Mouse (Mus musculus) frontal cortex, postnatal 10 days (tissue): Measurements from ENCODE around the gene Lrp6.

Source experiments
- DNase-seq, 2 experiments: peaks; one replicate each; pipeline ENCODE4 v3.0.0; 2022; ENCODE audit warnings: low spot score in 2 of 2, mixed read lengths in 1 of 2

Gene Lrp6

GRCm38 (mm10) chr6:134566818-134567485 lies at the start of gene Lrp6:
Gene Lrp6, minus strand, starts transcription at chr6:134566965.
- peak; percentile 57 to 82 for DNase-seq

DNA sequence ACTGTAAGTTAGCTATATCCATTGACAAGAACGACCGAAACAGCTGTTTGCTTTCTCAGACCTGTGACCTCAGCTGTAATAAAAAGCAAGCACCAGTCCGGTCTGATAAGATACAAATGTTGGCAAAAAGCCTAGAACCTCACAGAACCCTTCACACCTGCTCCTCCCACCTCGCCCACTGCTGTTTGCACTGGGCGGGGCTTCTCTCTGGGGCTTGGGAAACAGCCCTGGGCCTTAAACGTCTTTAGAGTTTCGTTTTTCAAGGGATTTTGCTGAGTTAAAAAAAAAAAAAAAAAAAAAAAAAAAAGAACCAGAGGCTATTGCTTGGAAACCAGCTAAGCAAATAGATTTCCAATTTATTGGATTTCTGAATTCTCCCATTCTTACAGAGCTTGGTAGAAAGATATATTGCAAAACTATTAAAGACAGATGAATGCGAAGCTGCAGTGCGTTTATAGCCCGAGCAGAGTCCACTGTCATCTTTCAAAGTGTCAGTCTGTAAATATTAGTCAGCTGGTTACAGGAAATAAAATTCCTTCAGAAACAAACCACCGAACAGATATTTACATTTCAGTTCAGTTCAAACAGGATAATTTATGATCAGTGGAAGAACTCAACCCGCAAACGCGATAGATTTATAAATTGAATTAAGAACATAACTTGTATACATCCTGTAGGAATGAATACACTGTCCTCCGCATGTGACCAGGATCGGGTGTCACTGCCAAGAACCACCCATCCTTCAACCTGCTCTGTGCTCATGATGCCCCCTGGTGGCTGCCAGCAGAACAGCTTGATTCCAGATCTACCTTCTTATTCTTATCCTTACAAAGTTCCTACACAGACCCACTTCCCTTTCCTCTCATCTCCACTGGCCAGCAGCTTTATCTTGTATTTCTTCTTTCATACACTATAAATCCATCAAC lies 48.2 kb upstream of the Lrp6 start:
- peak; percentile 63 to 82 for DNase-seq

GRCm38 (mm10) chr6:134614322-134614721 lies 47.6 kb upstream of the Lrp6 start:
- no peak for DNase-seq

DNA sequence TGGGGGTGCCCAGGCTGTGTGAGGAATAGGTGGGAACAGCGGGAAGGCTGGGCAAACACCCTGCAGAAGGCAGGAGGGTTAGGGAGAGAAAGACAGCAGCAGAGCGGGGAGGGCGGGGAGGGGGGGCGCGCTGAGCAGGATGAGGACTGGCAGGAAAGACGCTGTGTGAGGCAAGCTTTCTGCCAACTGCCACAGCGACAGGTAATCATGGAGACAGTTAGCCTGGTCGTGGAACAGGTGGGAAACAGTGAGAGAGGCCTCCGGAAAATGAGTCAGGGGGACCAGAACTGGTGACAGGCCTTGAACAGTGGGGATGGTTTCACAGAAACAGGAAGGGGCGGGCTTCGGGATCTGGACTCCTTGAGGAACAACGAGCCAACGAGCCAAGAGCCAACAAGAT lies 45.1 kb upstream of the Lrp6 start:
- no peak for DNase-seq

DNA sequence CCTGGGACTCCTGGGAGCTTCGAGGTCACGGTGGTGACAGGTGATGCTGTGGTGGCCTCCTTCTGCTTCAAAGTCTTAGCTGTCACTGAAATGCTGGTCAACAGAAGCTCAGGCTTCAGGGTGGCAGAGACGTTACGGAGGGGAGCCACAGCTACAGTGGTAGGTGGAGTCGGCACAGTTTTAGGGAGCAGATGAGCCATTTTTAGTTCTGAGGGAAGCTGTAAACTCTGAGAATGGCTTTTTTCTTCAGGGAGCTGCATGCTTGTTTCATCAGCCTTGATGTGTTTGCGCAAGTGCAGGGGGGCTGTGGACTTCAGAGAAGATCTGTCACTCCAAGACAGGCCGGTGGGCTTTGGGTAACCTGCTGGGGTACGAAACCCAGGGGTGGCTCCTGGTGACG lies 43.6 kb upstream of the Lrp6 start:
- DNase-seq: no peak

- DNase-seq: no peak
Measured at GRCm38 (mm10) chr6:134606949-134607746, 40.4 kb upstream of the Lrp6 start.

DNA sequence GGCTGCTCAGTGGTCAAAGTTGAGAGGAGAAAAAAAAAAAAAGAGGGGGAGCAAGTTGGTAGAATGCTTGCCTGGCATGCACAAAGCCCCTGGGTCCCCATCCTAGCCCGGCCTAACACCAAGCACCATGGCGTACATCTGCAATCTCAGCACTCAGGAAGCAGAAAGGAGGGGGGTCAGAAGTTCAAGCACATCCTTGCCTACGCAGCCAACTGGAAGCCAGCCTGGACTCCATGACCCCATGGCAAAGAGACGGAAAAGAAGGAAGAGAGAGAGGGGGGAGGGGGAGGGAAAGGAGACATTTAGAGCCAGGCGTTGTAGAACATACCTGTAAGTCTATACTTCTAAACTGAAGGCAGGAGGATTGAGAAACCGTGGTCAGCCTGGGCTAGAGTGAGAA lies 39.8 kb upstream of the Lrp6 start:
- DNase-seq: no peak

GRCm38 (mm10) chr6:134605196-134605595 lies 38.4 kb upstream of the Lrp6 start:
- DNase-seq: no peak

DNA sequence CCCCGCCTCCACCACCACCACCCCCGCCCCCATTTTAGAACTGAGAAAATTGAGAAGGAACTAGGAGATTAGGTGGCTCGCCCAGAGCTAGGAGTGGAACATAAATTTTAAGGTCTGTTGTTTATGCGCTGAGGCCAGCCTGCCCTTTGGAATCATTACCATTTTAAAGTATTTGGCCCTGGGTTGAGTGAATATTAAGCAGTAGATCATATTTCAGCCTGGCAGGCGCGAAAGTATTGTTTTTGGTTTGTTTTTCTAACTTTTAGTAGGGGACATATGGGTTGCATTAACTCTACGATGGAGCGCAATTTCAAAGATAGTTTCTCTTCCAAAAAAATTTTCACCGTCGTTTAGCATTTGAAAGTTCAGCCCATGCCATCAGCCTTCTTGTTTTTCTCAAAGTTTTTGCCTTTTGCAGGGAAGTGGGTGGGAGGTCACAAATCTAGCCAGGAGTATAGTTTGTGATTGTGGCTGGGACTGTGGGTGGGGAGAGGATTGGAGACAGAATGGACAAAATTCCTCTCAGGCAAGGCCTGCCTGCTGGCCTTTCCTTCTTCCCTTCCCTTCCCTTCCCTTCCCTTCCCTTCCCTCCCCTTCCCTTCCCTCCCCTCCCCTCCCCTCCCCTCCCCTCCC lies 35.7 kb upstream of the Lrp6 start:
- DNase-seq: no peak

DNA sequence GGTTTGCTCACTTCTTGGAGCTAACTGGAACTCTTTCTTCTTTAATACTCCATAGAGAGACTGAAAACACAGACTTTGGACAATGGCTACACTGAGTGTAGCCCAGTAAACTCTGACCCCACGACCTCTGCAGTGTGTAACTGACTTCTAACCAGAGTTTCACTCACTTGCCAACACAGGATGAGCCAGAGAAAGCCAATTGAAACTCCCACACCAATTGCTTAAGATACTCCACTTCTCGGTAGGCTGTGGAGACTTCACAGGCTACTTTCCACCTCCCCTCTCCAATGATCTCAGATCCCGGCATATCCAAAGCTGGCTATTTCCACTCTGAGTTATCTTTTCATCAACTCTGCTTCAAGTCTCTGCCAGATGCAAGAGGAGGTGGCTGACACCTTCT lies 35.0 kb upstream of the Lrp6 start:
- no peak for DNase-seq

GRCm38 (mm10) chr6:134601130-134601529 lies 34.4 kb upstream of the Lrp6 start:
- no peak for DNase-seq

DNA sequence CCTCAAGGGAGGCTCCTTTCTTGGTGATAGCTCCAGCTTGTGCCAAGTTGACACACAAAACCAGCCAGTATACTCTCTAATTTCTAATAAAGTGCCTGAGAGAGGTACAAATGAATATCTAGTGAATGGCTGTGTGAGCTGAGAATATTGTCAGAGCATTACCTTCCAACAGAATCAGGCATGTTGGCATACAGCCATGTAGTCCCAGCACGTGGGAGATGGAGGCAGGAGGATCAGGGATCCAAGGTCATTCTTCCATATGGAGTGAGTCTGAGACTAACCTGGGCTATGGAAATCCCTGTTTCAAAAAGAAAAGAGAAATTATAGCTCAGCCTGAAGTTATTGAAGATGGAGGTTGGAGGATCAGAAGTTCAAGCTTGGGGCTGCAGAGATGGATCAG lies 32.5 kb upstream of the Lrp6 start:
- no peak for DNase-seq

- no peak for DNase-seq
Measured at GRCm38 (mm10) chr6:134597651-134598229, 31.0 kb upstream of the Lrp6 start.

DNA sequence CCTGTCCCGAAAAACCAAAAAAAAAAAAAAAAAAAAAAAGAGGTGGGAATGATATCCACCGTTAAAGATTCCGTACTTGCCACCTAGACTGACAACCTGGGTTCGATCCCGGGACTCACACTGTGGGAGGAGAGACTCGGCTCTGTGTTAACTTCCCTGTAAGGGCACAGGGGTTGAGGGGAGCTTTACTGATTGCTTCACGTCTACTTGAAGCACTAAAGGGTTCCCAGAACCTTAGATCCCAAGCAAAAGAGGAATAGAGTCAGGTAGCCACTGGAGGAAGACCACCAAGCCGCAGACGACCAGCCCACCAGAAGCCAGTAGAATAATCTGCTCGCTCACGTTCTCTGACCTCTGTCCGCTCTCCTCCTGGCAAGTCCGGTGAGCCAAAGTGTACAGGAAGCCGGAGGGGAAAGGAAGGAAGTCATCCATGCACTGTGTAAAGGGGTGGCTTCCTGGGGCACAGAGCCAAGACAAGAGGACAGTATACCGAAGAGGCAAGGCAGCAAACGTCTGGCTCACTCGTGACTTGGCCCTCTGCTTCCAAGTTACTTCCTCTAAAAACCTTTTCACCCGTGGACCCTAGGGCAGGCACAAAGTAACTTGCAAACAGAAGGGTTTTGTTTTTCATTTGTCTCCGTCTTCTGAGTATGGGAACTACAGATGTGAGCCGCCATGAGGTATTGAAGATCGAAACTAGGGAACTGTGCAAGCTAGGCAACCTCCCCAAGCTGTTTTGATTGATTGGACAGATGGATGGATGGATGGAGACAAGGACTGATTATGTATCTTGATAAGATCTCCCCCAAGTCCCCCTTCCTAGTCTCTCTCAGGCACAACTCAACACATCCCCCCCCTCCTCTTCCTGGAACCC lies 28.0 kb upstream of the Lrp6 start:
- no peak for DNase-seq

- DNase-seq: no peak
Measured at GRCm38 (mm10) chr6:134591614-134592013, 24.8 kb upstream of the Lrp6 start.

- DNase-seq: no peak
Measured at GRCm38 (mm10) chr6:134586241-134586640, 19.5 kb upstream of the Lrp6 start.

DNA sequence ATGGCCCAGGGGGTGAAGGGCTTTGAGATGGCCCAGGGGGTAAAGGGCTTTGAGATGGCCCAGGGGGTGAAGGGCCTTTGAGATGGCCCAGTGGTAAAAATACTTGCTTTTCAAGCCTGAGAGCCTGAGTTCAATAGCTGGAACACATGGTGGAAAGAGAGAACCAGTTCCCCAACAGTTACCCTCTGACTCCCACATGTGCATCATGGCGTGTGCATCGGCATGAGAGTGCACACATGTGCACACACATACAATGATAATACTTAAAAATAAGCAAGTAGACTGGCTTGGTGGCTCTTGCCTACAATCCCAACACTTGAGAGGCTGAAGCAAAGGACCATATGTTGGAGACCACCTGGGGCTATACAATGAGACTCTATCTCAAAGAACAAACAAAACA lies 17.9 kb upstream of the Lrp6 start:
- no peak for DNase-seq

- DNase-seq: no peak
Measured at GRCm38 (mm10) chr6:134582110-134582509, 15.3 kb upstream of the Lrp6 start.

DNA sequence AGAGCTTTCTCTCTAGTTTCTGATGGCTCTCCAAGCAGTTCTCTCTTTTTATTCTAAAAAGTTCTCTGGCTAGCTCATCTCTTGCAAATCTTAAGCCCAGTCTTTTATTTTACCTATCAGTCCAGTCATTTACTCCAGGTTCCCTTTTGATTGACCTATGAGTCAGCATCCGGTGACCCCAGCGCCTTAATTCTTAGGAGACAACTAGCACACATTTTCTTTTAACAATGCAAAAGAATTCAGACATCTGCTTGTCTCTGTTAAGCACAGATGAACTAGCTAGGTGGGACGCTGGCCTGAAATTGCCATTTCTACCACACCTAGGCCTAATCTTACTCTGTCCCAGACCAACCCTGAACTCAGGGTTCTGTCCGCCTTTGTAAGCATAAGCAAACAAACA lies 12.7 kb upstream of the Lrp6 start:
- no peak for DNase-seq

DNA sequence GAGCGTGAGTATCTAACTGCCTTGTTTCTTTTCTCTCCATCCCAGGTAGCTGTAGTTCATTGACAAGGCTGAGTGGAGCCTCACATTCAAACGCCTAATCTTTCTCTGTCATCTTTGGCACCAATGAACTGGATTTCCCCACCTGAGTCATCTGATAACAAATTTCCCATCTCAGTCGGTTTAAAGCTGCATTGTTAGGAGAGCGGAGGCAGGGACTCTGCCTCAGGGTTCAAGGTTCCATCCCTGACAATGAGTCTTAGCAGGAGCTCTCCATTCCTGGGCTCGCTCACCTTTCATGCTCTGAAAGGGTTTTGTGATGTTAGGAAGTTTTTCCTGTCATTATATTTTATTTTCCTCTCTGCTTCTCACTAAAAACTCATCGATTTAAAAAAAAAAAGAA lies 11.3 kb upstream of the Lrp6 start:
- DNase-seq: no peak
